Mouse (Mus musculus) liver, embryonic 14.5 days (tissue): ENCODE results near the gene Olfr291. TPM values are rescaled to one million over a fixed set of nuclear protein-coding genes. Genes with fewer than 3 reads are reported as not detected.

Source experiments
- ATAC-seq: fragments of 200-750 bp; cut with Nextera tagmentation; 2 replicates; pipeline ENCODE4 v1.8.0; 2017; ENCODE audit warnings: moderate number of reproducible peaks, mild to moderate bottlenecking, moderate library complexity; ENCODE audit not compliant: insufficient read depth
- DNase-seq, 3 experiments: peaks; one replicate each; pipeline ENCODE4 v3.0.0-alpha.2; 2012 to 2013; ENCODE audit warnings: low read depth in 3 of 3, low spot score in 3 of 3
- H3K27ac ChIP-seq: fragments of 300-500 bp; sonication (generic); 2 replicates; pipeline ENCODE4 v1.5.1; 2014; ENCODE audit warnings: moderate library complexity, mild to moderate bottlenecking, control low read depth, inconsistent platforms
- H3K27me3 ChIP-seq: fragments of 300-500 bp; sonication (generic); 2 replicates; pipeline ENCODE4 v1.6.1; 2014; ENCODE audit warnings: mild to moderate bottlenecking, low read length, moderate library complexity; ENCODE audit not compliant: control insufficient read depth, insufficient read depth
- H3K36me3 ChIP-seq: fragments of 300-500 bp; sonication (generic); replicated peaks from 2 replicates; pipeline ENCODE4 v1.6.1; 2014; ENCODE audit warnings: low read depth; ENCODE audit not compliant: control insufficient read depth, insufficient read depth
- H3K4me1 ChIP-seq, 2 experiments: fragments of 200-500 bp in 1 of 2; fragments of 300-500 bp in 1 of 2; sonication (generic) in 1 of 2; replicated peaks; 2 replicates each; pipeline ENCODE4 v1.6.1; 2012 to 2014; ENCODE audit warnings: antibody characterized with exemption in 1 of 2, inconsistent platforms in 1 of 2, low read length in 1 of 2; ENCODE audit not compliant: control insufficient read depth in 2 of 2, insufficient read depth in 2 of 2
- H3K4me2 ChIP-seq: fragments of 300-500 bp; sonication (generic); 2 replicates; pipeline ENCODE4 v1.6.1; 2014; ENCODE audit warnings: low read depth, mild to moderate bottlenecking, control low read depth, moderate library complexity
- H3K4me3 ChIP-seq, 2 experiments: fragments of 200-500 bp in 1 of 2; fragments of 300-500 bp in 1 of 2; sonication (generic) in 1 of 2; 2 replicates each; pipeline ENCODE4 v1.5.1; 2012 to 2014; ENCODE audit warnings: low read depth in 2 of 2, low read length in 2 of 2, mild to moderate bottlenecking in 2 of 2, control low read depth in 1 of 2, inconsistent platforms in 1 of 2, moderate library complexity in 1 of 2; ENCODE audit not compliant: insufficient read depth in 1 of 2
- H3K9ac ChIP-seq: fragments of 300-500 bp; sonication (generic); replicated peaks from 2 replicates; pipeline ENCODE4 v1.6.1; 2014; ENCODE audit warnings: mild to moderate bottlenecking, control low read depth, moderate library complexity
- H3K9me3 ChIP-seq: fragments of 300-500 bp; sonication (generic); 2 replicates; pipeline ENCODE4 v1.6.1; 2016; ENCODE audit warnings: low read length, mixed read lengths; ENCODE audit not compliant: control insufficient read depth
- CTCF ChIP-seq: IDR thresholded peaks from 2 replicates; pipeline ENCODE4 v1.5.1; 2016; ENCODE audit warnings: antibody characterized with exemption, low read depth, control low read depth
- EP300 ChIP-seq: IDR thresholded peaks from 2 replicates; pipeline ENCODE4 v1.6.1; 2016; ENCODE audit warnings: antibody characterized with exemption, low read depth
- WGBS: fragments of 180-500 bp; shearing (Covaris S2); extraction: QIAGEN DNeasy Blood & Tissue Kit; methylation state at CpG from one replicate; pipeline ENCODE4 v1.1.7; 2014; ENCODE audit not compliant: insufficient replicate concordance; 5-methylcytosine and 5-hydroxymethylcytosine counted together
- polyA plus RNA-seq, 2 experiments: library from polyadenylated mRNA; depleted of rRNA in 1 of 2; stranded (reverse) in 1 of 2; unstranded in 1 of 2; fragments of >200 nt; fragmentation: Nextera tagmentation in 1 of 2; extraction: Ambion mirVana in 1 of 2; gene quantifications; 2 replicates each; pipeline versions ENCODE4 v1.2.1 to v1.2.3; 2012 to 2014

Gene Olfr291
- not detected in 2 replicates for polyA plus RNA-seq (2012; rRNA removed)
- polyA plus RNA-seq (2014; fragmentation: Nextera tagmentation; extraction: Ambion mirVana) = not detected in 2 replicates

DNA sequence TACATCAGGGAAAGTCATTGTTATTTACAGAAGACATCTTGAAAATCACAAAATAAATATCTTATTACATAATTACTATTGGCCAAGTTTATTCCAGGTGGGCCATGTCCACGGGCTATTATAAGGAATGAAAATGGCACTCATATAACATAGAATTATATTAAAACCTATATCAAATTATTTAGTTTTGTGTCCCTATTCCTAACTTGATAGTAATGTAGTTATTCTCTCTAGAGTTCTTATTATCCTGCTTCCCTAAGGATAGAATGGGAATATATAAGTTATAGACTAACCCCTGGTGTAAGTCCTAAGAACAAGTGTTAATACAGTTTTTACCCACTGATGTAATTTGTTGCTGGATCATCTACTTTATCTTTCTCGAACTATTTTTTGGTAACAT is at the start of gene Olfr291:
Gene Olfr291 (plus strand): TSS at position 301 of the 400 bp plus-strand sequence.
- Histone ChIP-seq H3K4me1 (no peaks in the 10 kb centered on the region), H3K27me3 (no peaks in the 10 kb centered on the region), H3K9ac (no peak within 1 kb of the TSS), H3K4me2 (no peak within 1 kb of the TSS), H3K27ac (no peak within 1 kb of the TSS), H3K4me3 (no peak within 1 kb of the TSS), H3K9me3 (no peaks in the 10 kb centered on the region), H3K36me3 (no peaks in the 10 kb centered on the region)
- TF ChIP-seq EP300 (no peak), CTCF (no peak)
- WGBS = 45% methylated on average over 2 of the region's 2 CpGs
- ATAC-seq (no peak), DNase-seq (no peak)

DNA sequence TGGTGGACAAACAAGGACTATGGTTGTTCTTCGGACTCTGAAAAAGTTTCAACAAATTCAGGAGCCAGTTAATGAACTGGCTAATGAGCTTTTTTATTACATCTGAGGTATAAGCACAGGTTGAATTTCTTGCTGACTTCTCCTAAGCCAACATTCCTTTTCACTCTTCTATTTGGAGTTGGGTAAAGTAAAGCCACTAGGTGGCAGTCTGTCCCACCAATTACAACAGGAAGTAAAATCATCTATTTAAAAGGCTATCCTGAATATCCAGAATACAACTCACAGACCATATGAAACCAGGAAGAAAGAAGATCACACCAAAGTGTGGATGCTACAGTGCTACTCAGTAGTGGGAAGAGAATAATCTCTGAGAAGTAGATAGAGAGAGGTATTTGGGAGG is 48.1 kb upstream of the Olfr291 start:
- Histone ChIP-seq H3K27ac (no peak overlapping the region), H3K27me3 (no peaks in the 10 kb centered on the region), H3K4me3 (no peak overlapping the region), H3K4me1 (no peaks in the 10 kb centered on the region), H3K9ac (no peak overlapping the region), H3K9me3 (no peaks in the 10 kb centered on the region), H3K36me3 (no peaks in the 10 kb centered on the region), H3K4me2 (no peak overlapping the region)
- ATAC-seq = no peak
- DNase-seq = no peak
- WGBS = 30% methylated on average over 1 of the region's 1 CpGs
- no peak for TF ChIP-seq EP300
- TF ChIP-seq CTCF = peak; percentile 17; the same call in 1 of the 2 replicates

DNA sequence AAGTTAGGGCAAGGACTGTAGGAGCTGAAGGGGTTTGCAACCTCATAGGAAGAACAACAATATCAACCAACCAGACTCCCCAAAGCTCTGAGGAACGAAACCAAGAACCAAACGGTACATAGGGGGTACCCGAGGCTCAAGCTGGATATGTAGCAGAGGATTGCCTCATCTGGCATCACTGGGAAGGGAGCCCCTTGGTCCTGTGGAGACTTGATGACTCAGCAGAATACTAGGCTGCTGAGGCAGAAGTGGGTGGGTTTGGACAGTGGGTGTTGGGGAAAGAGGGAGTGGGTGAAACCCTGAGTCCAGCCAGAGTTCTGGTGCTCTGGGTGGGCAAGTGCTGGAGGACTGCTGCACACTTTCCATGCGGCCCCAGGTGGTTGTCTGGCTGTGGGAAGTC is 47.2 kb upstream of the Olfr291 start:
- Histone ChIP-seq H3K36me3 (no peaks in the 10 kb centered on the region), H3K4me2 (no peak overlapping the region), H3K9ac (no peak overlapping the region), H3K27ac (no peak overlapping the region), H3K9me3 (no peaks in the 10 kb centered on the region), H3K4me1 (no peaks in the 10 kb centered on the region), H3K27me3 (no peaks in the 10 kb centered on the region), H3K4me3 (no peak overlapping the region)
- DNase-seq (no peak), ATAC-seq (no peak)
- 40% methylated on average over 4 of the region's 4 CpGs for WGBS
- TF ChIP-seq EP300 (no peak), CTCF (no peak)

DNA sequence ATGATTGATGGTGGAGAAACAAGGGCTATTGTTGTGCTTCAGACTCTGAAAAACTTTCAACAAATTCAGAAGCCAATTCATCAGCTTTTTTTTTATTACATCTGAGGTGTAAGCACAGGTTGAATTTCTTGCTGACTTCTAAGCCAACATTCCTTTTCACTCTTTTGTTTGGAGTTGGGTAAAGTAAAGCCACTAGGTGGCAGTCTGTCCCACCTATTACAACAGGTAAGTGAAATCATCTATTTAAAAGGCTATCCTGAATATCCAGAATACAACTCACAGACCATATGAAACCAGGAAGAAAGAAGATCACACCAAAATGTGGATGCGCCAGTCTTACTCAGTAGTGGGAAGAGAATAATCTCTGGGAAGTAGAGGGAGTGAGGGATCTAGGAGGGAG is 31.2 kb downstream of the Olfr291 start:
- no peak overlapping the region for H3K4me3 ChIP-seq
- H3K27me3 ChIP-seq = no peaks in the 10 kb centered on the region
- ATAC-seq = no peak
- no peaks in the 10 kb centered on the region for H3K9me3 ChIP-seq
- no peak for DNase-seq
- no peak overlapping the region for H3K9ac ChIP-seq
- H3K4me1 ChIP-seq = no peaks in the 10 kb centered on the region
- no peak overlapping the region for H3K27ac ChIP-seq
- H3K36me3 ChIP-seq = no peaks in the 10 kb centered on the region
- WGBS = 33% methylated on average over 1 of the region's 1 CpGs
- TF ChIP-seq CTCF = no peak
- no peak overlapping the region for H3K4me2 ChIP-seq

Other genes with a start within 250 kb of the Olfr291 start
- gene Fah, start 246.8 kb upstream of the Olfr291 start, polyA plus RNA-seq (2012; rRNA removed) = 23.5 and 28.8 TPM in 2 replicates
- gene Fah, start 246.8 kb upstream of the Olfr291 start, polyA plus RNA-seq (2014; fragmentation: Nextera tagmentation; extraction: Ambion mirVana) = 34.6 and 36.5 TPM in 2 replicates
- 46.6 and 75.5 TPM in 2 replicates for gene Zfand6, start 163.6 kb upstream of the Olfr291 start, polyA plus RNA-seq (2012; rRNA removed)
- 125 and 137 TPM in 2 replicates for gene Zfand6, start 163.6 kb upstream of the Olfr291 start, polyA plus RNA-seq (2014; fragmentation: Nextera tagmentation; extraction: Ambion mirVana)
- gene Vmn2r65, start 110.6 kb downstream of the Olfr291 start, polyA plus RNA-seq (2012; rRNA removed) = not detected in 2 replicates
- not detected in 2 replicates for gene Vmn2r65, start 110.6 kb downstream of the Olfr291 start, polyA plus RNA-seq (2014; fragmentation: Nextera tagmentation; extraction: Ambion mirVana)
- not detected in 2 replicates for gene Vmn2r66, start 158.7 kb downstream of the Olfr291 start, polyA plus RNA-seq (2012; rRNA removed)
- gene Vmn2r66, start 158.7 kb downstream of the Olfr291 start, polyA plus RNA-seq (2014; fragmentation: Nextera tagmentation; extraction: Ambion mirVana) = not detected in 2 replicates